Mouse (Mus musculus) kidney, adult 2 months (tissue): Measurements from ENCODE around the gene Prlh.

Experiments
- CTCF ChIP-seq: fragments of 200-500 bp; conservative IDR thresholded peaks from 2 replicates; pipeline ENCODE4 v1.5.1; 2011; ENCODE audit warnings: low read depth, mild to moderate bottlenecking, control low read depth, low read length, moderate library complexity, mixed read lengths; ENCODE audit not compliant: insufficient read depth, insufficient read length
- POLR2A ChIP-seq: fragments of 200-500 bp; IDR thresholded peaks from one replicate; pipeline ENCODE4 v1.6.1; 2011; ENCODE audit warnings: low read depth, low read length, control low read depth

- TF ChIP-seq POLR2A (no peak), CTCF (no peak)
These were observed 48.2 kb downstream of the Prlh start for GRCm38 (mm10) chr1:91001101-91001500.
